Mouse (Mus musculus): ENCODE data around the gene Trak1.

- TF ChIP-seq CTCF (IDR thresholded peaks at IDR 0.05; ENCODE audit: low read depth, low read length) (no peak), POLR2A (IDR thresholded peaks at IDR 0.05; ENCODE audit: insufficient read depth, low read length) (no peak), EP300 (IDR thresholded peaks at IDR 0.05; ENCODE audit: insufficient read depth, low read depth, low read length) (no peak)
Measured at GRCm38 (mm10) chr9:121254761-121255160, 42.5 kb upstream of the Trak1 start.

Measured in ES-Bruce4 (cell line).